Mouse (Mus musculus) heart, embryonic 11.5 days (tissue): ENCODE results near the gene Asb6. TPM values are rescaled to one million over a fixed set of nuclear protein-coding genes. Genes with fewer than 3 reads are reported as not detected.

Experiments used
- ATAC-seq: fragments of 200-750 bp; cut with Nextera tagmentation; replicated peaks from 2 replicates; pipeline ENCODE4 v1.8.0; 2017; ENCODE audit warnings: moderate library complexity; ENCODE audit not compliant: insufficient number of reproducible peaks, low FRiP score, low TSS enrichment
- H3K27ac ChIP-seq: fragments of 300-500 bp; sonication (generic); 2 replicates; pipeline ENCODE4 v1.5.1; 2014; ENCODE audit warnings: mild to moderate bottlenecking, low read depth, low read length
- H3K27me3 ChIP-seq: fragments of 300-500 bp; sonication (generic); 2 replicates; pipeline ENCODE4 v1.6.1; 2014; ENCODE audit warnings: mild to moderate bottlenecking, low read length, mixed read lengths; ENCODE audit not compliant: control insufficient read depth, insufficient read depth
- H3K36me3 ChIP-seq: fragments of 300-500 bp; sonication (generic); 2 replicates; pipeline ENCODE4 v1.6.1; 2014; ENCODE audit warnings: mild to moderate bottlenecking, low read length, moderate library complexity, mixed read lengths; ENCODE audit not compliant: control insufficient read depth, insufficient read depth
- H3K4me1 ChIP-seq: fragments of 300-500 bp; sonication (generic); 2 replicates; pipeline ENCODE4 v1.6.1; 2014; ENCODE audit warnings: low read length; ENCODE audit not compliant: control insufficient read depth, insufficient read depth
- H3K4me2 ChIP-seq: fragments of 300-500 bp; sonication (generic); 2 replicates; pipeline ENCODE4 v1.6.1; 2014; ENCODE audit warnings: mild to moderate bottlenecking, moderate library complexity
- H3K4me3 ChIP-seq: fragments of 300-500 bp; sonication (generic); 2 replicates; pipeline ENCODE4 v1.5.1; 2014; ENCODE audit warnings: low read depth, low read length
- H3K9ac ChIP-seq: fragments of 300-500 bp; sonication (generic); 2 replicates; pipeline ENCODE4 v1.6.1; 2014; ENCODE audit warnings: mild to moderate bottlenecking, low read depth, low read length, moderate library complexity
- H3K9me3 ChIP-seq: fragments of 300-500 bp; sonication (generic); replicated peaks from 2 replicates; pipeline ENCODE4 v1.6.1; 2016; ENCODE audit warnings: low read length; ENCODE audit not compliant: control insufficient read depth
- WGBS: fragments of 180-500 bp; shearing (Covaris S2); extraction: QIAGEN DNeasy Blood & Tissue Kit; methylation state at CpG from one replicate; pipeline ENCODE4 v1.1.7; 2014; ENCODE audit not compliant: insufficient replicate concordance; 5-methylcytosine and 5-hydroxymethylcytosine counted together
- polyA plus RNA-seq: library from polyadenylated mRNA; unstranded; fragments of >200 nt; fragmentation: Nextera tagmentation; extraction: Ambion mirVana; gene quantifications from 2 replicates; pipeline ENCODE4 v1.2.1, GENCODE M21; 2014

The Asb6 gene
- polyA plus RNA-seq, result 20.2 and 22.8 TPM in 2 replicates

DNA sequence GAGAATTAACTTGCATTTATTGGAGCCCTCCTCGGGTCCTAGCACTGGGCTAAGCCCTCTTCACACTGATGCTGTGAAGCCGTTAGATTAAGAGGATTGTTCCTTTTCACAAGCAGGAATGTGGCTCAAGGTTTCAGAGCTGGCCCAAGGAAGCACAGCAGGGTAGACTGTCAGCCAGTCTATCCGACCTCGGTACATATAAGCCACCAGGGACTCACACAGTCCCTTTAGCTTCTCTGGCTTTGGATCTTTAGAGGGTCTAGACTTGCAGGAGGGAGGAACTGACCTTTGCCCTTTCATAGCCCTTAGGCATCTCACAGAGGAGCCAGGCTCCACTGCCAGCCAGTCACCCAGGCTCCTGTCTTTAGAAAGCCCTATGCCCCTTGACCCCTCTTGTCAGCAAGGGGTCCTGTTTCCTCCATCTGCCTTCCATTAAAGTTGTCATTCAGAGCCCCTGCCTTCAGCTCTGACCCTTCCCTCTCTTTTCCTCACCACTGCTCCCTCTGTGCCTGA is at the start of gene Asb6:
TSS of gene Asb6 (minus strand) at position 51 of the 513 bp plus-strand sequence.
- Histone ChIP-seq H3K9me3 (no peaks in the 10 kb centered on the region), H3K27ac (no peak within 1 kb of the TSS), H3K27me3 (no peaks in the 10 kb centered on the region), H3K36me3 (peaks cover 5% of the 10 kb centered on the region; the same call in 1 of the 2 replicates), H3K4me2 (no peak within 1 kb of the TSS), H3K9ac (0 out of 2 replicates have a peak within 1 kb of the TSS, but pooled peaks have one; percentile 24), H3K4me3 (no peak within 1 kb of the TSS), H3K4me1 (peaks cover 25% of the 10 kb centered on the region)
- 26% methylated on average over 4 of the region's 4 CpGs for WGBS
- ATAC-seq, result no peak

DNA sequence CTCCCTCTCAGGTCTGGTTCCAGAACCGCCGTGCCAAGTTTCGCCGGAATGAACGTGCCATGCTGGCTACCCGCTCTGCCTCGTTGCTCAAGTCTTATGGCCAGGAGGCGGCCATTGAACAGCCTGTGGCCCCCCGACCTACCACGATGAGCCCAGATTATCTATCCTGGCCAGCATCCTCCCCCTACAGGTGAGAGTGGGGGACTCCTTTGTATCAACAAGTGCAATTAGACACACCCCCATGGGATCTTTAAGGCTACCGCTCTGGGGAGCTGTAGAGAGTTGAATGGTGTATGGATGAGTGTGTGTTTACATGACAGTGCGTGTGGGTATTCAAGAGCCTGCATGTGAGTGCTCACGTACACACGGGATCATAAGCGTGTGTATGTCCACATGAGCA is 49.3 kb upstream of the Asb6 start:
- H3K4me2 ChIP-seq, result no peak overlapping the region
- H3K9me3 ChIP-seq, result no peaks in the 10 kb centered on the region
- no peak for ATAC-seq
- H3K4me3 ChIP-seq, result no peak overlapping the region
- peaks cover 19% of the 10 kb centered on the region for H3K4me1 ChIP-seq
- 88% methylated on average over 15 of the region's 15 CpGs for WGBS
- H3K27me3 ChIP-seq, result no peaks in the 10 kb centered on the region
- no peak overlapping the region for H3K27ac ChIP-seq
- H3K9ac ChIP-seq, result no peak overlapping the region
- peaks cover 17% of the 10 kb centered on the region for H3K36me3 ChIP-seq

DNA sequence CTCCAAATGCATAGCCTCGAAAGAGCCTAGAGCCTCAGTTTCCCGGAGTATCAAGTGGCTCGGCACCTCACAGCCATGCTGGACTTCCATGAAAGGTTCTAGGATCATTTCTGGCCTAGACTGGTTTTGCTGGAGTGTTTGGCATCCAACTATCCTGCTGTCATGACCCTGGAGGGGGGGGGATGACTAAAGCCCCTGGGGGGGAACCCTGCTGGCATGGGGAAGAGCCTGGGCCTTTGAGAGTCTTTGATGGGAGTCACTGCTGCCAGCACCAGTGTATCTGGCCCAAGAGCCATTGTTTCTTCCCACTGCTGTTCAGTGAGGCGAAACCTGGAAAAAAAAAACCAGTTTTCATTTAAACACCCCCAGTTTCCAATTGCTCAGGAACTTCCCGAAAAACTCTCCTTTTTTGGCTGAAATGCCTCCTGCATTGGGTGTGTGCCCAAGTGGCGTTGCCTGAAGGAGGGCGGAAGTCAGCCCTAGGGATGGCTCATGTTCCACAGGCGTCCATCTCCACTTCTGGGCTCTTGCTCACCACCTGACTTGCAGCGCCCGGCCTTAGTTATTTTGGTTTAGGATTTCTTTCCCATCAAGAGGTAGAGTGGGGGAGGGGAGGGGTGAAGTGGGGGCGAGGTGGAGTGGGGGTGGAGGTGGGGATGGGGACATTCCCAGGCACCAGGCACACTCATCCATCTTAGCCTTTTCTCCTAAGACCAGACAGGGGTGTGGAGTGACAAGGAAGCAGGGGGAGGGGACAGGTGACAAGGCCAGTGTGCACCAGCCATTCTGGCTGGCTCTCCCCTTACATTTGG is 45.7 kb upstream of the Asb6 start:
- Histone ChIP-seq H3K9ac (no peak overlapping the region), H3K9me3 (no peaks in the 10 kb centered on the region), H3K36me3 (peaks cover 12% of the 10 kb centered on the region), H3K4me2 (no peak overlapping the region), H3K4me1 (peaks cover 31% of the 10 kb centered on the region), H3K4me3 (no peak overlapping the region), H3K27ac (0 out of 2 replicates have a peak overlapping the region, but pooled peaks have one; percentile 10), H3K27me3 (no peaks in the 10 kb centered on the region)
- ATAC-seq, result no peak
- WGBS, result 45% methylated on average over 11 of the region's 11 CpGs

DNA sequence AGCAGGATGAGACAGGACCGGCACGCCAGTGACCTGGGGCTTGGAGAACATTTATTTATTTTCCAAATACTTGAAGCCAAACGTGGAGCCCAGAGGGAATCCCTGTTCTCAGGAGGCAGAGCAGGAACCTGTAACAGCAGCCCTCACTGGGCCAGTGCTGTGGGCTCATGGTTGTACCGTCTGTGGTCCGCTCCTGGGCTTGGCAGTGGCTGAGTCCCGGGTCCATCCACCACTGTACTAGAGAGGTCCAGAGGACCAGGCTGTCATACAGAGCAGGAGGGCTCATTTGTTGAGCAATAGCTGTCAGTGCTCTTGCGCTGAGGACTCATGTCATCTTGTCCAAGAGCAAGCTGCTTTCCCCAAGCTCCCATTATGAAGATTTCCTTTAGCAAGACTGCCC is 45.0 kb upstream of the Asb6 start:
- H3K4me2 ChIP-seq, result no peak overlapping the region
- peaks cover 5% of the 10 kb centered on the region for H3K36me3 ChIP-seq
- H3K9ac ChIP-seq, result no peak overlapping the region
- WGBS, result 64% methylated on average over 7 of the region's 7 CpGs
- H3K4me1 ChIP-seq, result peaks cover 31% of the 10 kb centered on the region
- no peak overlapping the region for H3K27ac ChIP-seq
- H3K4me3 ChIP-seq, result no peak overlapping the region
- no peak for ATAC-seq
- H3K9me3 ChIP-seq, result no peaks in the 10 kb centered on the region
- H3K27me3 ChIP-seq, result no peaks in the 10 kb centered on the region

DNA sequence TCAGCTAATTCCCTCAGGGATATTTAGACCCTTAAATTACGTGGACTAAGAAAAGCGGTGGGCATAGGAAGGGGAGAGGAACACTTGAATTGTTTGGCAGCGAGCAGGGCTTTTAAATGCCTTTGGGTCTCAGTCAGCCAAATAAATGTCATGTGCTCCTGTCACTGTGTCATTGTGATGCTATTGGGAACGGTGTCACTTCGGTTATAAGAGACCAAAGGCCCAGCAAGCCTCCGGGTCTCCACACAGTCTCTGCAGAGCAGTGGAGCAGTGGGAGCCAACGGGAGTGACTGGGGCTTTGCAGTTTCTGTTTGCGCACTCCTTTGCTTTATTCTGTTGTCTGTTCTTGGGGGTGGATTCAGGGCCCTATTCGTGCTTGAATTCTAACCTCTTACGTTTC is 44.3 kb upstream of the Asb6 start:
- WGBS, result 49% methylated on average over 10 of the region's 10 CpGs
- Histone ChIP-seq H3K36me3 (peaks cover 5% of the 10 kb centered on the region), H3K9ac (no peak overlapping the region), H3K27me3 (no peaks in the 10 kb centered on the region), H3K9me3 (no peaks in the 10 kb centered on the region), H3K4me3 (no peak overlapping the region), H3K4me2 (no peak overlapping the region), H3K4me1 (peaks cover 31% of the 10 kb centered on the region), H3K27ac (no peak overlapping the region)
- no peak for ATAC-seq

DNA sequence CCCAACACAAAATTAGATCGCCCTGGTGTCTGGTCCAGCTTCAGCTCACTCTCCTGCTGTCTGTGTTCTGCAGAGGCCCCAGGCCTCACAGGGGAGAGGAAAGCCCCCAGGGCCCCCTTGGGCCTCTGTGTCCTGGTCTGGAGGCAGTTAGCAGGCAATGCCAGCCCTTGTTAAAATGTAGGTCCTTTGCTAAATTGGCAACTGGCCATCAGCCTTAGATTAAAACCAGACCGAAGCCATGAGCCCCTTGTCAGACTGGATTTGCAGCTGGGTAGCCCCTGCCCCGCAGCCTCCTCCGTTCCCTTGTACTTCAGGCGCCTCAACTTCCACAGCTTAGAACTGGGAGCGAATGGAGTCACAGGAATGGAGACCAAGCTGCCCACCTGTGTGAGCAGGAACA is 42.5 kb upstream of the Asb6 start:
- Histone ChIP-seq H3K9ac (no peak overlapping the region), H3K27me3 (no peaks in the 10 kb centered on the region), H3K36me3 (no peaks in the 10 kb centered on the region), H3K9me3 (no peaks in the 10 kb centered on the region), H3K4me1 (peaks cover 31% of the 10 kb centered on the region), H3K4me2 (no peak overlapping the region), H3K27ac (peak overlapping the region; percentile 30; the same call in 1 of the 2 replicates), H3K4me3 (no peak overlapping the region)
- no peak for ATAC-seq
- 66% methylated on average over 6 of the region's 6 CpGs for WGBS

DNA sequence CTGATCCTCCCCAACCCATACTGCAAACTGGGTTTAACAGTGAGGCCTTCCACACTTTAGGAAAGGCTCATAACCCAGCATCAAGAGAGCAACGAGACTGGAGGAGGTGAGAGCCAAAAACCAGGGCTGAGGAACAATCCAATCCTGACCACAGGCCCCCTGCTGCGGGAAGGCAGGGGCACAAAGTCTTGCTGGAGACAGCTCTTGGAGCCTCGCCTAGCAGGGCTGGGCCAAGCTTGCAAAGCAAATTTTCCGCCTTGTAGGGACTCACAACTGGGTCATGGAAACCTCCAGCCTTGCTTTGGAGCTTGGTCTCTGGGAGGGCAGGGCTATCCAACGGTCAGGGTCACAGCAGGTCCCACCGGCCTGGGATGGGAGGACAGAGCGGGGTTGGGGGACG is 40.7 kb upstream of the Asb6 start:
- ATAC-seq, result no peak
- H3K27ac ChIP-seq, result no peak overlapping the region
- H3K27me3 ChIP-seq, result no peaks in the 10 kb centered on the region
- H3K4me2 ChIP-seq, result no peak overlapping the region
- no peaks in the 10 kb centered on the region for H3K9me3 ChIP-seq
- H3K4me3 ChIP-seq, result no peak overlapping the region
- H3K4me1 ChIP-seq, result peaks cover 26% of the 10 kb centered on the region
- 72% methylated on average over 8 of the region's 8 CpGs for WGBS
- no peak overlapping the region for H3K9ac ChIP-seq
- H3K36me3 ChIP-seq, result no peaks in the 10 kb centered on the region

DNA sequence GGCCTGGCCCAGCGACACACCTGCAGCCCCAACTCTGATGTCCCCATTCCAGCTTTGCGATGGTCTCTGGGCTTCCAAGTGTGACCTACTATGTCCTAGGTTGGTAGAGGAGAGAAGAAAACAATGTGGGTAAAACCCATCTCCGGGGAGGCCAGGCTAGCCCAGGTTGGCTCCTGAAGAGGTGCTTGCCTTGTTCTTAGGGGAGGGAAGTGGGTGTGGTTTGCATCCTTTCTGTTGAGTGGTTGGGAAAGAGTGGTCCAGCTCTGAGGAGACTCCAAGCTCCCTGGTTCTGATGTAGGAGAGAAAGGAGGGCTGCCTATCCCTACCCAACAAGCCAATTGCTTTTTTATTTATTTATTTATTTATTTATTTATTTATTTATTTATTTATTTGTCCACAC is 35.3 kb upstream of the Asb6 start:
- H3K4me2 ChIP-seq, result peak overlapping the region; percentile 66; the same call in 1 of the 2 replicates
- no peaks in the 10 kb centered on the region for H3K27me3 ChIP-seq
- WGBS, result 45% methylated on average over 3 of the region's 3 CpGs
- no peaks in the 10 kb centered on the region for H3K36me3 ChIP-seq
- peak overlapping the region; percentile 32; the same call in 1 of the 2 replicates for H3K4me3 ChIP-seq
- no peak overlapping the region; the same call in 1 of the 2 replicates for H3K27ac ChIP-seq
- H3K9me3 ChIP-seq, result no peaks in the 10 kb centered on the region
- ATAC-seq, result no peak
- H3K4me1 ChIP-seq, result peaks cover 38% of the 10 kb centered on the region
- H3K9ac ChIP-seq, result peak overlapping the region; percentile 62; the same call in 1 of the 2 replicates
